Mouse (Mus musculus): Measurements from ENCODE around the gene Sult6b2.

- TF ChIP-seq POLR2A (IDR thresholded peaks at IDR 0.05; ENCODE audit: extremely low read depth, insufficient read depth, low read length) (no peak), CTCF (IDR thresholded peaks at IDR 0.05; ENCODE audit: low read depth, low read length) (no peak)
Measured at GRCm38 (mm10) chr6:142797996-142798395, 6.3 kb downstream of the Sult6b2 start.

Data from liver, adult 2 months (tissue).